Mouse (Mus musculus) cerebellum, adult 2 months (tissue): Measurements from ENCODE around the gene Slc12a1. TPM values are rescaled to one million over a fixed set of nuclear protein-coding genes. Genes with fewer than 3 reads are reported as not detected.
A peak's percentile ranks its signal among the peaks of the same experiment; 100 is the strongest.
"Not testable (repeated sequence)": the region's sequence is repeated elsewhere in the genome, so short reads cannot be mapped to it uniquely, and the experiment has no call there.

ENCODE experiments used
- DNase-seq, 2 experiments: peaks; one replicate each; pipeline ENCODE4 v3.0.0; 2021
- H3K27ac ChIP-seq: fragments of 200-500 bp; 2 replicates; pipeline ENCODE4 v1.5.1; 2012; ENCODE audit warnings: low read length, control low read depth, inconsistent platforms; ENCODE audit not compliant: insufficient read depth
- H3K27me3 ChIP-seq: fragments of 200-500 bp; 2 replicates; pipeline ENCODE4 v1.6.1; 2012; ENCODE audit warnings: inconsistent platforms, mild to moderate bottlenecking, low read length, moderate library complexity; ENCODE audit not compliant: control insufficient read depth, insufficient read depth
- H3K4me1 ChIP-seq: fragments of 200-500 bp; 2 replicates; pipeline ENCODE4 v1.6.1; 2011; ENCODE audit warnings: low read length; ENCODE audit not compliant: control insufficient read depth, insufficient read depth
- H3K4me3 ChIP-seq: fragments of 200-500 bp; replicated peaks from 2 replicates; pipeline ENCODE3; 2011; ENCODE audit warnings: mild to moderate bottlenecking, low read depth, low read length, control low read depth; ENCODE audit not compliant: insufficient read depth
- CTCF ChIP-seq: fragments of 200-500 bp; IDR thresholded peaks from 2 replicates; pipeline ENCODE4 v1.5.1; 2011; ENCODE audit warnings: low read depth, mild to moderate bottlenecking, control low read depth, low read length, moderate library complexity, borderline replicate concordance; ENCODE audit not compliant: insufficient read depth
- POLR2A ChIP-seq: fragments of 200-500 bp; IDR thresholded peaks from 2 replicates; pipeline ENCODE4 v1.6.1; 2011; ENCODE audit warnings: low read length, control low read depth, borderline replicate concordance; ENCODE audit not compliant: insufficient read depth
- WGBS: fragments of 180-500 bp; shearing (Covaris S2); methylation state at CpG from one replicate; pipeline ENCODE4 v1.1.7; 2018; 5-methylcytosine and 5-hydroxymethylcytosine counted together
- polyA plus RNA-seq: library from polyadenylated mRNA; depleted of rRNA; stranded (reverse); fragments of >200 nt; gene quantifications from 2 replicates; pipeline ENCODE4 v1.2.3, GENCODE M21; 2012; rRNA removed

The Slc12a1 gene
- 0.06 and 0.07 TPM in 2 replicates for polyA plus RNA-seq

GRCm38 (mm10) chr2:125152388-125152787 is at the start of gene Slc12a1:
TSS of gene Slc12a1 (plus strand) at chr2:125152505.
- 89% methylated on average over 6 of the region's 6 CpGs for WGBS
- H3K27me3 ChIP-seq: no peaks in the 10 kb centered on the region
- no peak within 1 kb of the TSS for H3K4me3 ChIP-seq
- no peak for DNase-seq
- no peaks in the 10 kb centered on the region for H3K4me1 ChIP-seq
- H3K27ac ChIP-seq: no peak within 1 kb of the TSS
- no peak for TF ChIP-seq POLR2A
- no peak for TF ChIP-seq CTCF

- H3K4me3 ChIP-seq, H3K4me1 ChIP-seq, H3K27me3 ChIP-seq, H3K27ac ChIP-seq, DNase-seq: not testable (repeated sequence)
- 95% methylated on average over 13 of the region's 13 CpGs for WGBS
These were observed 47.8 kb upstream of the Slc12a1 start for GRCm38 (mm10) chr2:125104491-125104890.

DNA sequence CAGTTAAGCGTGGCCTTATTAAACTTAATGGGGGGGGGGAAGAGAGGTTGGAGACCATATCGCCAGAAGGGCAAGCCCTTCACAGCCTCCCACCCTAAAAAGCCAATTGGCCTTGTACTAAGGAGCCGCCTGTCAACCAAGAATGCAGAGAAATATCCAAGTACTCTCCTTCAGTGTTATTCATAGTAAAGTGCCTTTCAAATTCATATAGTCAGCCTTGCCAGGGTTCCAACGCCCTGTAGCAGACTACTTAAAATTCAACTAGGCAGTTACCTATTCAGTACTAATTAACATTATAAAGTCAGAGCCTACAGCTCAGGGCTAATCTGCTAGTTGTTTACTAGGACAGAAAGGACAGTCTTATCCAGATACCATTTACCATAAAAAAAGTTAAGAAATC is 45.8 kb upstream of the Slc12a1 start:
- H3K27me3 ChIP-seq, H3K27ac ChIP-seq, H3K4me1 ChIP-seq, DNase-seq, H3K4me3 ChIP-seq: not testable (repeated sequence)
- 95% methylated on average over 4 of the region's 4 CpGs for WGBS

- H3K4me3 ChIP-seq: no peak overlapping the region
- TF ChIP-seq POLR2A (no peak), CTCF (no peak)
- no peak overlapping the region for H3K27ac ChIP-seq
- WGBS: 27% methylated on average over 6 of the region's 6 CpGs
- H3K4me1 ChIP-seq: peaks cover 3% of the 10 kb centered on the region; the same call in 1 of the 2 replicates
- DNase-seq: peak in 1 of 2 experiments; percentile 44
- no peaks in the 10 kb centered on the region for H3K27me3 ChIP-seq
These were observed 32.8 kb upstream of the Slc12a1 start for GRCm38 (mm10) chr2:125119381-125120110.

DNA sequence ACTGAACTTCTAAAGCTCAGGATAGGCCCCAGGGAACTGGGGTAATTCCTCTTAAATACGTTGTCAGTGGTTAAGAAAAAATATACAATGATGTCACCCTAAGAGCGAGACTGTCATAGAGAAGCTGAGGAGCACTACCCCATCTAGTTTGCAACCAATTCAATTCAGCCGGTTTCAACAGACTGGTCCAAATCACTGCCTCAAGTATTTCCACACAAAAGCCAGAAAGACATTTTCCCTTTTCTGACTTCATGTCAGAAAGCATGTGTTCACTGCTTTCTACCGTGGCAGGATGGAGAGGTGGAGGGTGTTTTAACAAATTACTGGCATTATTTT is 30.0 kb upstream of the Slc12a1 start:
- Histone ChIP-seq H3K27me3 (no peaks in the 10 kb centered on the region), H3K4me3 (peak overlapping the region; percentile 73), H3K4me1 (peaks cover 3% of the 10 kb centered on the region; the same call in 1 of the 2 replicates), H3K27ac (no peak overlapping the region)
- DNase-seq: peak in 1 of 2 experiments; percentile 15
- TF ChIP-seq CTCF (no peak), POLR2A (no peak)
- 7% methylated on average over 4 of the region's 4 CpGs for WGBS

DNA sequence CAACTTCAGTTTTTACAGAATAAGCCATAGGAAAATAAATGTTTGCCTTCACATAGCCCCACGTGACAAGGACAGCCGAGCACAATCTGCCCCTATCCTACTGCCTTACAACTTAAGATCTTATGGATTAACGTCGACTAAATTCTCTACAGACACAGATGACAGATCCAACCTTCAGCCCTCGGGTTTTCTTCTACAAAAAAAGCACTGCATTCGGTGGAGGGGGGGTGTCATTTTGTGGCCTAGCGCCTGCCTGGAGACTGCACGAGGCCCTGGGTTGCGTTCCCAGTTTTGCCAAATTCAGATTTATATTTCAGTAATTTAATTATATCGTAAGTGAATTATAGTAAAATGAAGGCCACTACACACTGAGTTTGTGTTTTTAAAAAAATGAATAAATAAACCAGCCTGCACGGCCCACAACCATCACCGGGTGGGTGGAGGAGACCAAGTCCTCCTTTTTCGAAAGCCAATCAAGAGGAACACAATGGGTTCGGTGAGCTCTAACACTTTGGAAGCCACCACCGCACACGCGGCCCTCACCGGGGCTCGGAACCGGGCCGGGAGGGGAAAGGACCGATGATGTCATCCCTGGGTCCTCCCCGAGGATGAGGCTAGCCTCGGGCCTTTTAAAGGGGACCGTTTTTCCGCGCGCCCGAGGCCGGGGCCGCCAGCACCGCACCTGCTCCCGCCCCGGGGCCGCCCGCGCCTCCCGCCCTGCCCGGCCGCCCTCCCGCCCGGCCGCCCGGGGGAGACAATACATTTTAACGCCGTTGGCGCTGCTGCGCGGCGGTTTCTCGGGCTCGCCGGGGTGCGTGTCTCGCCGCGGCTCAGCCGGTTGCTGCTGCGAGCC is 29.5 kb upstream of the Slc12a1 start:
- peak overlapping the region; percentile 73 for H3K4me3 ChIP-seq
- peak; percentile 79 to 85 for DNase-seq
- TF ChIP-seq CTCF (no peak), POLR2A (0 out of 2 replicates have a peak, but pooled peaks have one; percentile 38)
- H3K27me3 ChIP-seq: no peaks in the 10 kb centered on the region
- H3K27ac ChIP-seq: peak overlapping the region; percentile 45
- under 1% methylated on average over 59 of the region's 59 CpGs for WGBS
- H3K4me1 ChIP-seq: peaks cover 3% of the 10 kb centered on the region; the same call in 1 of the 2 replicates

DNA sequence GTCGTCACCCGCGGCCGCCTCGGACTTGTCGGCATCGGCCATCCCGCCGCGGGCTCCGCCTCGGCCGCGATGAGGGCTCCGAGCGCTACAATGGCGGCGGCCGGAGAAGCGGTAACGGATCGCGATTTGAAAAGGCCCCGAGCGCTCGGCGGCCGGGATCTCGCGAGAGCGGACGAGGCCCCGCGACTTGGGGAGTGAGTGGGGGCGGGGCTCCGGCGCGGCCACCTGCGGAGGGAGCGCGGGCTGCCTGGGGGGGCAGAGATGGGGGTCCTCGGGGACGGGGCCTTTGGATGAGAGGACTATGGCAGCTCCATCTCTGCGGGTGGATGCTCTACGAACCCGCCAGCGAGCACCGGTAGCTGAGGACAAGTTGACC is 28.8 kb upstream of the Slc12a1 start, which contains the start of gene Myef2:
TSS of gene Myef2 (minus strand) at position 185 of the 376 bp plus-strand sequence.
- Histone ChIP-seq H3K27me3 (no peaks in the 10 kb centered on the region), H3K4me1 (peaks cover 3% of the 10 kb centered on the region; the same call in 1 of the 2 replicates), H3K4me3 (peak within 1 kb of the TSS; percentile 73), H3K27ac (peak within 1 kb of the TSS; percentile 55)
- under 1% methylated on average over 48 of the region's 48 CpGs for WGBS
- TF ChIP-seq CTCF (no peak), POLR2A (no peak)
- DNase-seq: peak in 1 of 2 experiments; percentile 81

DNA sequence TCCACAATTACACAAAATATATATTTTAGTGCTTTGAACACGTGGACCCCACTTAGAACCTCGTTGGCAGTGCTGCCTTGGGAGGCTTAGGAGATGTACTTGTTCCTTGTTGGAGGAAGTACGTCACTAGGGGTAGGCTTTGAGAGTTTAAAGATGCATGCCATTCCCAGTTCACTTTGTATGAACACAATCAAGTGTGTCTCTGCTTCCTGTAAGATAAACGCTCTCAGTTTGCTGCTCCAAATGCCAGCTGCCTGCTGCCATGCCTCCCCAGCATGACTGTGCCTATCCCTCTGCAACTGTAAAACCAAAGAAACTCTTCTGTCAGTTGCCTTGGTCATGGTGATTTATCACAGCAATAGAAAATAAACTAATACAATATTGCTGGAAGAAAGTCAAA is 26.5 kb upstream of the Slc12a1 start:
- no peak overlapping the region for H3K4me3 ChIP-seq
- H3K4me1 ChIP-seq: no peaks in the 10 kb centered on the region
- no peaks in the 10 kb centered on the region for H3K27me3 ChIP-seq
- no peak for TF ChIP-seq CTCF
- no peak for TF ChIP-seq POLR2A
- 40% methylated on average over 4 of the region's 4 CpGs for WGBS
- no peak overlapping the region for H3K27ac ChIP-seq
- no peak for DNase-seq
